ENCODE assay signal across 8 mouse cellular contexts in the genomic region with DNA sequence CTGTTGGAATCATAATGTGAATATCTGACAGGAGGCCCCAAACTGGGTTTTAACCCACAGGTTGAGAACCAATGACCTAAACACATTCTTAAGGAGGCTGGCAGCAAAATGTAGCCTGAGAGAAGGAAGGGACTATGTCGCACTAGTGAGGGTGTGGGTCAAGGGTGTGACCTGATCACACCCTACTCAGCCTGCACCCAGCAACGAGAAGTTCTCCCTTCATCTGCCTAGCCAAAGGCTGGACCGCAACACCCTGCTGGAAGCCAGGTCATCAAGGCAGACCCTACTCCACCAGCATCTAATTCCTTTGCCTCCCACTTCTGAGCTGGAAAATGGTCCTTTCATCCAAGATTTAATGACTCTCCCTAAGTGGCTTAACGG. TPM values are rescaled to one million over a fixed set of nuclear protein-coding genes. Genes with fewer than 3 reads are reported as not detected.
DNase-seq lines count a peak whose midpoint lies in the region; ATAC-seq and TF ChIP-seq lines count a peak whose summit lies in the region.

No protein-coding gene starts in this region.

- H3K9ac ChIP-seq in liver, embryonic 11.5 days (ENCODE audit: low read depth, low read length) = peak overlapping the region; percentile 95
- H3K9ac ChIP-seq in neural tube, embryonic 14.5 days (replicated peaks; ENCODE audit: low read depth, low read length) = peak overlapping the region; percentile 79

- peak; percentile 36; the same call in 1 of the 2 replicates for TF ChIP-seq POLR2A in lung, adult 2 months (IDR thresholded peaks at IDR 0.05; ENCODE audit: borderline replicate concordance, extremely low read depth, low read depth, low read length)

- peak; percentile 79 for ATAC-seq in liver, embryonic 11.5 days (replicated peaks; ENCODE audit: low FRiP score)
- no peak for ATAC-seq in neural tube, embryonic 14.5 days (ENCODE audit: low read depth)
- ATAC-seq in activated CD4-positive, CD25-positive, alpha-beta regulatory T cell, adult 4 months = no peak

- H3K9me3 ChIP-seq in forebrain, embryonic 10.5 days = no peaks in the 10 kb centered on the region
- no peaks in the 10 kb centered on the region for H3K9me3 ChIP-seq in liver, embryonic 11.5 days (ENCODE audit: control insufficient read depth, low read length)
- H3K9me3 ChIP-seq in neural tube, embryonic 14.5 days (ENCODE audit: control insufficient read depth, low read length) = no peaks in the 10 kb centered on the region

- H3K27me3 ChIP-seq in forebrain, embryonic 10.5 days (ENCODE audit: poor library complexity, severe bottlenecking) = peaks cover 27% of the 10 kb centered on the region
- H3K27me3 ChIP-seq in liver, embryonic 11.5 days (replicated peaks; ENCODE audit: control insufficient read depth, insufficient read depth, low read length) = no peaks in the 10 kb centered on the region; the same call in 1 of the 2 replicates
- H3K27me3 ChIP-seq in neural tube, embryonic 14.5 days (ENCODE audit: control insufficient read depth, insufficient read depth, low read length) = no peaks in the 10 kb centered on the region

- peak overlapping the region; percentile 96 for H3K27ac ChIP-seq in forebrain, embryonic 10.5 days
- peak overlapping the region; percentile 92 for H3K27ac ChIP-seq in liver, embryonic 11.5 days (ENCODE audit: low read depth, low read length)
- peak overlapping the region; percentile 89 for H3K27ac ChIP-seq in neural tube, embryonic 14.5 days (ENCODE audit: low read depth, low read length)

- no peak for TF ChIP-seq CTCF in lung, adult 2 months (IDR thresholded peaks at IDR 0.05; ENCODE audit: insufficient read depth, low read length)

- DNase-seq in lung, adult 2 months = no peak
- no peak for DNase-seq in lung, postnatal 14 days
- DNase-seq in forebrain, embryonic 10.5 days (ENCODE audit: extremely low spot score, low spot score) = no peak
- DNase-seq in liver, embryonic 11.5 days (ENCODE audit: low spot score) = no peak
- DNase-seq in gastrocnemius, postnatal 25 days = no peak
- no peak for DNase-seq in testis, postnatal 14 days (ENCODE audit: low spot score)

- H3K4me2 ChIP-seq in liver, embryonic 11.5 days = peak overlapping the region; percentile 97
- H3K4me2 ChIP-seq in neural tube, embryonic 14.5 days (ENCODE audit: low read depth, low read length) = peak overlapping the region; percentile 78

- H3K4me1 ChIP-seq in lung, adult 2 months (ENCODE audit: control insufficient read depth, insufficient read depth, low read length) = peaks cover 9% of the 10 kb centered on the region; the same call in 1 of the 2 replicates
- H3K4me1 ChIP-seq in forebrain, embryonic 10.5 days = peaks cover 38% of the 10 kb centered on the region
- H3K4me1 ChIP-seq in liver, embryonic 11.5 days (replicated peaks; ENCODE audit: control insufficient read depth, insufficient read depth, low read length) = peaks cover 50% of the 10 kb centered on the region
- peaks cover 13% of the 10 kb centered on the region for H3K4me1 ChIP-seq in neural tube, embryonic 14.5 days (ENCODE audit: control insufficient read depth, insufficient read depth, low read length)

- 28% methylated on average over 4 of the region's 4 CpGs for WGBS in lung, adult 2 months
- whole genome bisulfite sequencing in forebrain, embryonic 10.5 days = 16% methylated on average over 4 of the region's 4 CpGs
- 14% methylated on average over 4 of the region's 4 CpGs for WGBS in liver, embryonic 11.5 days
- 11% methylated on average over 4 of the region's 4 CpGs for WGBS in neural tube, embryonic 14.5 days

- H3K36me3 ChIP-seq in forebrain, embryonic 10.5 days (replicated peaks) = peaks cover 6% of the 10 kb centered on the region
- no peaks in the 10 kb centered on the region for H3K36me3 ChIP-seq in liver, embryonic 11.5 days (ENCODE audit: control insufficient read depth, insufficient read depth, low read length)
- H3K36me3 ChIP-seq in neural tube, embryonic 14.5 days (ENCODE audit: control insufficient read depth, insufficient read depth, low read length) = no peaks in the 10 kb centered on the region

- peak overlapping the region; percentile 77 for H3K4me3 ChIP-seq in lung, adult 2 months (replicated peaks; ENCODE audit: extremely low read depth, low read depth, low read length)
- peak overlapping the region; percentile 84 for H3K4me3 ChIP-seq in forebrain, embryonic 10.5 days
- H3K4me3 ChIP-seq in liver, embryonic 11.5 days (ENCODE audit: low read depth, low read length) = peak overlapping the region; percentile 90
- peak overlapping the region; percentile 63 for H3K4me3 ChIP-seq in neural tube, embryonic 14.5 days (ENCODE audit: low read depth, low read length)

RNA-seq across cellular contexts. Expression of a gene that starts 0.8 kb away (rescaled TPM):
- 25.7 and 40.2 TPM in 2 replicates for polyA plus RNA-seq in lung, adult 2 months (2012; rRNA removed)
- polyA plus RNA-seq in forebrain, embryonic 10.5 days (2016; fragmentation: Nextera tagmentation; extraction: Ambion mirVana) = 38.6 and 41.6 TPM in 2 replicates
- 53.5 and 58.3 TPM in 2 replicates for polyA plus RNA-seq in liver, embryonic 11.5 days (2014; fragmentation: Nextera tagmentation; extraction: Ambion mirVana)
- polyA plus RNA-seq in neural tube, embryonic 14.5 days (2014; fragmentation: Nextera tagmentation; extraction: Ambion mirVana) = 18.3 and 21.5 TPM in 2 replicates
- polyA plus RNA-seq in activated CD4-positive, CD25-positive, alpha-beta regulatory T cell, adult 4 months (2017; shearing (Covaris generic)) = 10 to 100 TPM; 61.6 to 82.1 TPM
- total RNA-seq in gastrocnemius, postnatal 25 days (2021) = 10 to 100 TPM; 20.1 to 21.6 TPM

RNA-seq across cellular contexts. Expression of a gene that starts 40.6 kb away (rescaled TPM):
- 18.4 and 18.7 TPM in 2 replicates for polyA plus RNA-seq in lung, adult 2 months (2012; rRNA removed)
- polyA plus RNA-seq in forebrain, embryonic 10.5 days (2016; fragmentation: Nextera tagmentation; extraction: Ambion mirVana) = 9.5 and 9.8 TPM in 2 replicates
- polyA plus RNA-seq in liver, embryonic 11.5 days (2014; fragmentation: Nextera tagmentation; extraction: Ambion mirVana) = 7.1 and 7.2 TPM in 2 replicates
- 43.0 and 50.0 TPM in 2 replicates for polyA plus RNA-seq in neural tube, embryonic 14.5 days (2014; fragmentation: Nextera tagmentation; extraction: Ambion mirVana)
- 1 to 10 TPM in 1 of 2 experiments, under 1 TPM in 1; 0.54 to 1.3 TPM for polyA plus RNA-seq in activated CD4-positive, CD25-positive, alpha-beta regulatory T cell, adult 4 months (2017; shearing (Covaris generic))
- 1 to 10 TPM; 5.9 to 6.0 TPM for total RNA-seq in gastrocnemius, postnatal 25 days (2021)
